Mouse (Mus musculus): Measurements from ENCODE around the gene Mog. TPM values are rescaled to one million over a fixed set of nuclear protein-coding genes. Genes with fewer than 3 reads are reported as not detected.
"Not testable (repeated sequence)": the region's sequence is repeated elsewhere in the genome, so short reads cannot be mapped to it uniquely, and the experiment has no call there.

The Mog gene
- total RNA-seq, 2 experiments from 2014 or later, result not detected

- ATAC-seq (replicated peaks; ENCODE audit: poor library complexity, severe bottlenecking), result peak; percentile 40
Measured at GRCm38 (mm10) chr17:37046312-37047112, 23.3 kb upstream of the Mog start.

GRCm38 (mm10) chr17:37045611-37046311, 22.6 kb upstream of the Mog start, which contains the start of gene Gabbr1:
TSS of gene Gabbr1 (plus strand) at chr17:37045966.
- ATAC-seq (replicated peaks; ENCODE audit: poor library complexity, severe bottlenecking), result peak; percentile 36

- ATAC-seq (replicated peaks; ENCODE audit: poor library complexity, severe bottlenecking), result peak; percentile 78
Measured at GRCm38 (mm10) chr17:37044651-37045244, 21.6 kb upstream of the Mog start.

GRCm38 (mm10) chr17:37039127-37039894, 16.1 kb upstream of the Mog start:
- no peak for ATAC-seq (replicated peaks; ENCODE audit: poor library complexity, severe bottlenecking)

- no peak for ATAC-seq (replicated peaks; ENCODE audit: poor library complexity, severe bottlenecking)
Measured at GRCm38 (mm10) chr17:37029162-37029561, 6.0 kb upstream of the Mog start.

- peak; percentile 97 for ATAC-seq (replicated peaks; ENCODE audit: poor library complexity, severe bottlenecking)
Measured at GRCm38 (mm10) chr17:37028683-37029120, 5.5 kb upstream of the Mog start.

GRCm38 (mm10) chr17:37028212-37028611, 5.0 kb upstream of the Mog start:
- ATAC-seq (replicated peaks; ENCODE audit: poor library complexity, severe bottlenecking), result no peak

- no peak for ATAC-seq (replicated peaks; ENCODE audit: poor library complexity, severe bottlenecking)
Measured at GRCm38 (mm10) chr17:37027486-37027885, 4.3 kb upstream of the Mog start.

GRCm38 (mm10) chr17:37026425-37026824, 3.2 kb upstream of the Mog start:
- ATAC-seq (replicated peaks; ENCODE audit: poor library complexity, severe bottlenecking), result no peak

GRCm38 (mm10) chr17:37019242-37019641, 4.0 kb downstream of the Mog start:
- ATAC-seq (replicated peaks; ENCODE audit: poor library complexity, severe bottlenecking), result not testable (repeated sequence)

GRCm38 (mm10) chr17:37018328-37018727, 4.9 kb downstream of the Mog start:
- ATAC-seq (replicated peaks; ENCODE audit: poor library complexity, severe bottlenecking), result no peak

- no peak for ATAC-seq (replicated peaks; ENCODE audit: poor library complexity, severe bottlenecking)
Measured at GRCm38 (mm10) chr17:37016333-37016732, 6.9 kb downstream of the Mog start.

- ATAC-seq (replicated peaks; ENCODE audit: poor library complexity, severe bottlenecking), result no peak
Measured at GRCm38 (mm10) chr17:37012141-37012540, 11.1 kb downstream of the Mog start.

GRCm38 (mm10) chr17:37011719-37012118, 11.5 kb downstream of the Mog start:
- no peak for ATAC-seq (replicated peaks; ENCODE audit: poor library complexity, severe bottlenecking)

- ATAC-seq (replicated peaks; ENCODE audit: poor library complexity, severe bottlenecking), result peak; percentile 96
Measured at GRCm38 (mm10) chr17:37009460-37010042, 13.6 kb downstream of the Mog start.

- no peak for ATAC-seq (replicated peaks; ENCODE audit: poor library complexity, severe bottlenecking)
Measured at GRCm38 (mm10) chr17:37008161-37008560, 15.0 kb downstream of the Mog start.

- no peak for ATAC-seq (replicated peaks; ENCODE audit: poor library complexity, severe bottlenecking)
Measured at GRCm38 (mm10) chr17:37003366-37003765, 19.8 kb downstream of the Mog start.

GRCm38 (mm10) chr17:37002364-37003330, 20.6 kb downstream of the Mog start:
- peak; percentile 63 for ATAC-seq (replicated peaks; ENCODE audit: poor library complexity, severe bottlenecking)

GRCm38 (mm10) chr17:37000863-37001262, 22.3 kb downstream of the Mog start, which contains the start of gene Zfp57:
TSS of gene Zfp57 (plus strand) at chr17:37001163.
- ATAC-seq (replicated peaks; ENCODE audit: poor library complexity, severe bottlenecking), result no peak
